Mouse (Mus musculus): Measurements from ENCODE around the gene Cep131.

The Cep131 gene

DNA sequence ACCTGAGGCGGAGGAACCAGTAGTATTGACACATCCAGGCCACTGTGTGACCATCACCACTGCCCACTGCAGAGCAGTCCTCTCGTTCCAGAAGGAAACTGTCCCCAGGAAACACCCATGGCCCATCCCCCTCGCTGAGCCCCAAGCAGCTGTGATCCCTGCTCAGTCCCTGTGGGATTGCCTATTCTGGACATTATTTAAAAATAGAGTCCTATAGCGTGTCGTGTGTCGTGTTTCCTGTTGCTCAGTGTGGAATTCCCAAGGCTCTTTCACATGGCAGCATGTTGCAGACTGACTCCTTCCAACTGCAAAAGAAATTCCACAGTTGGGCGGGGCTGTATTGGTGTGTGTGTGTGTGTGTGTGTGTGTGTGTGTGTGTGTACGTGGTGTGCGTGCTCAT, 34.4 kb downstream of the Cep131 start:
- no peak for DNase-seq (ENCODE audit: low read depth, low spot score)

- DNase-seq (ENCODE audit: low read depth, low spot score), result no peak
Measured at GRCm38 (mm10) chr11:120051124-120051811, 35.4 kb downstream of the Cep131 start.

DNA sequence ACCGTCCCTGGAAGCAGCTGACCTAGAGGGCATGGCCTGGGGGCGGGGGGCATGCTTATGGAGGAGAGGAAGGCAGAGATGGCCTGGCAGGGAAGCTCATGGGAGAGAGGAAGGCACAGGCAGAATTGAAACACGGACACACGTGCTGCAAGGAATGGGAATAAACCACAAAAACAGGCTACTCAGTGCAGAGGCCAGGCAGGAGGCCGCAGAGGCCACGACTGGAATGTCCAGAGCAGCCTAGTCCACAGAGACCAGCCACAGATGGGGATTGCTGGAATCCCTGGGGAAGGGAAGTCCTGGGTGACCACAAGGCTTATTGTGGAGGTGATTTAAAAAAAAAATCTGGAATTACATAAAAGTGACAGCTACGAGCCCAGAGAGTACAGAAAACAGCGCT, 37.6 kb downstream of the Cep131 start:
- no peak for DNase-seq (ENCODE audit: low read depth, low spot score)

- peak; percentile 35 for DNase-seq (ENCODE audit: low read depth, low spot score)
Measured at GRCm38 (mm10) chr11:120048252-120048556, 38.4 kb downstream of the Cep131 start.

DNA sequence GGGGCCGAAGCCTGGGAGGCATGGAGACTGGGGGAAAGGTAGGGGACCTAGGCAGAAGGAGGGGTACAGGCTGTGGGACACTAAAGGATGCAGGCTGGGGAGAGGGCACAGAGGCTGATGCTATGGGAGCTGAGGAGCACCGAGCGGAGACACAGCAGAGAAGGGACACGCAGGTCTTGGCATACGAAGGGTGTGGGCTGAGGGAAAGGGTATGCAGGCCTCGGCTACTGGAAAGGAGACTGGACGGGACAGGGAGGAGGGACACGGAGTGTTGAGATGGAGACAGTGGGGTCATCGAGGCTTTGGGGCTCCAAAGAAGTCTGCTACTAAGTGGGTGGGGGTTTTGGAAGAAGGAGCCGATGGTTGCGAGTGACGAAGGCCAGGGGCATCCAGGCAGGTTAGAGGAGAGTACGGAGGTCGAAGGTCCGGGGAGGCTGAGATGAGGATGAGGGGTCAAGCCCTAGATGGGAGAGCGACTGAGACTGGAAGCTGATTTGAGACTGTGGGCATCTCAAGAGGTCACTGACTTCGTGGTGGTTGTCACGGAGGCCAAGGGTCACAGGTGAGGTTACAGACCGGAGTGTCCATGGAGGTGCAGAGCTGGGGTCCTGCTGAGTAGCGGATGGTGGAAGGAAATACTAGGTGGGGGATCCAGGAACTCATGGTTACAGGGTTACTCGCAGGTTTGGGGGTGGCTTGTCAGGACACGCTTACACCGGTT, 38.9 kb downstream of the Cep131 start:
- DNase-seq (ENCODE audit: low read depth, low spot score), result no peak

GRCm38 (mm10) chr11:120046553-120047191, 40.0 kb downstream of the Cep131 start, which contains the start of gene Aatk:
TSS of gene Aatk (minus strand) at chr11:120047167.
- DNase-seq (ENCODE audit: low read depth, low spot score), result no peak

- no peak for DNase-seq (ENCODE audit: low read depth, low spot score)
Measured at GRCm38 (mm10) chr11:120045839-120046552, 40.6 kb downstream of the Cep131 start.

DNA sequence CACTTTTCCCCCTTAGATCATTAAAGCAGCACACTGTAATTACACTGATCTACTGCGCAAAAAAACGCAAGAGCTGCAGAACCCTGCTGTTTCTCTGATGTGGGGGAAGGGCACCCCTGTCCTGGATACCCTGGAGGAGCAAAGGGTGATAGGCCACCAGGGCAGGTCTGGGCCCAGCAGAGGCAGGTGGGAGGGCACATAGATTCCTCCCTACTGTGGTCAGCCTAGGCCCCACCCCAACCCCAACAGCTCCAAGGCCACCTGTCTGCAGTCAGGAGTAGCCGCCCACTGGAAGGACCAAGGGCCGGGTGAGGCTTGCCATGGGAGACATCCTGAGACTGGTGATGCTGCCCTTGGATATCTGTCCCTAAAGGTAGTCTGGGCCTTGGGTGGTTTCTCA, 41.3 kb downstream of the Cep131 start:
- DNase-seq (ENCODE audit: low read depth, low spot score), result no peak

- no peak for DNase-seq (ENCODE audit: low read depth, low spot score)
Measured at GRCm38 (mm10) chr11:120042141-120042838, 44.3 kb downstream of the Cep131 start.

GRCm38 (mm10) chr11:120041191-120042123, 45.2 kb downstream of the Cep131 start:
- DNase-seq (ENCODE audit: low read depth, low spot score), result no peak

- DNase-seq (ENCODE audit: low read depth, low spot score), result no peak
Measured at GRCm38 (mm10) chr11:120040440-120040839, 46.2 kb downstream of the Cep131 start.

GRCm38 (mm10) chr11:120039581-120039980, 47.0 kb downstream of the Cep131 start:
- no peak for DNase-seq (ENCODE audit: low read depth, low spot score)

DNA sequence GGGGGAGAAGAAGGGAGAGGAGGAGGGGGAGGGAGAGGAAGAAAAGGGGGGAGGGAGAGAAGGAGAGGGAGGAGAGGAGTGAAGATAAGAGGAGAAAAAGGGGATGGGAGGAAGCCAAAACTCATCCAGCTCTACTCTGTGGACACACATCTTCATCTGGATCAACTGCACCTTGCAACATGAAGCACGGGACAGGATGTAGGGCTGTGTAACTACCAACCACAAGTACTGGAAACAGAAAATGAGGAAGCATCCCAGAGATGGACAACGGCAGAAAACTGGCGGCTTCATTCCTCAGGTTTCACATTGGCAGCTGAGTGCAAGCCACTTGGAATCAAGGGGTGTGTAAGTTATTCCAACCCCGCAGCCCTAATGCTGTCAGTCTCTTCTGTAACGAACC, 51.9 kb downstream of the Cep131 start:
- DNase-seq (ENCODE audit: low read depth, low spot score), result no peak

- DNase-seq (ENCODE audit: low read depth, low spot score), result no peak
Measured at GRCm38 (mm10) chr11:120034306-120034705, 52.3 kb downstream of the Cep131 start.

- no peak for DNase-seq (ENCODE audit: low read depth, low spot score)
Measured at GRCm38 (mm10) chr11:120033473-120033872, 53.2 kb downstream of the Cep131 start.

- DNase-seq (ENCODE audit: low read depth, low spot score), result no peak
Measured at GRCm38 (mm10) chr11:120032052-120032451, 54.6 kb downstream of the Cep131 start.

- peak; percentile 63 for DNase-seq (ENCODE audit: low read depth, low spot score)
Measured at GRCm38 (mm10) chr11:120030145-120030901, 56.3 kb downstream of the Cep131 start.

DNA sequence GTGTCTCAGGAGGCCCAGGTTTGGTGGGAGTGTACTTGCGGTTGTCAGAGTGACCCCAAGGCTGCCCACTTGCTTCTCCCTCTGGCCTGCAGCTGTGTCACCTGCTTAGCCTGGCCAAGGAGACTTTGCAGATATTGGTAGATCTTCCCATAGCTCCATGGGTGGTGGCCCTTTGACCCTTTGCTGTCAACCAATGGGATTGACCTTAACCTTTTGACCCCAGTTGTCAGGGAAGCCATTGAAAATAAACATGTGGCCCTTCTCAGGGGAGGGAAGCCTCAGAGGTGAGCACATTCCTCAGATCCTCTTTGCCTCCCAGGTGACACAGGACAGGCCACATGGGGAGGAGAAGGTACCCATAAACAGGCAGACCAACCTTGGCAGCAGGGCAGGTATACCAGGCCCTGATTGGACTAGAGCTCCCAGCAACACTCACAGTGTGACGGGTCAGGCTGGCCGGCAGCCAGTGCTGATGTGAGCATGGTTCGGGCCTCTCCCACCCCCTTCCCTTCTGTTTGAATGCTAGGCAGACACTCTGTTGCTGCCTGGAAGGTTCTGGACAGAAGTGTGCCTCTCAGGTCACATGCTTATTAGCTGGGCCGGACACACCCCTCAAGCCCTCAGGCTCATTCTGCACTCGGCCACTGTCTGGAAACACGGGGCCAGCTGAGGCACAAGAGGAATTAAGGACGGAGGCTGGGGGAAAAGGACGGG, 57.0 kb downstream of the Cep131 start:
- no peak for DNase-seq (ENCODE audit: low read depth, low spot score)

Data from retina, postnatal 7 days (tissue).